Mouse (Mus musculus): ENCODE results near the gene Tmem212. TPM values are rescaled to one million over a fixed set of nuclear protein-coding genes. Genes with fewer than 3 reads are reported as not detected.

The Tmem212 gene
- polyA plus RNA-seq, 1 experiment, result not detected

DNA sequence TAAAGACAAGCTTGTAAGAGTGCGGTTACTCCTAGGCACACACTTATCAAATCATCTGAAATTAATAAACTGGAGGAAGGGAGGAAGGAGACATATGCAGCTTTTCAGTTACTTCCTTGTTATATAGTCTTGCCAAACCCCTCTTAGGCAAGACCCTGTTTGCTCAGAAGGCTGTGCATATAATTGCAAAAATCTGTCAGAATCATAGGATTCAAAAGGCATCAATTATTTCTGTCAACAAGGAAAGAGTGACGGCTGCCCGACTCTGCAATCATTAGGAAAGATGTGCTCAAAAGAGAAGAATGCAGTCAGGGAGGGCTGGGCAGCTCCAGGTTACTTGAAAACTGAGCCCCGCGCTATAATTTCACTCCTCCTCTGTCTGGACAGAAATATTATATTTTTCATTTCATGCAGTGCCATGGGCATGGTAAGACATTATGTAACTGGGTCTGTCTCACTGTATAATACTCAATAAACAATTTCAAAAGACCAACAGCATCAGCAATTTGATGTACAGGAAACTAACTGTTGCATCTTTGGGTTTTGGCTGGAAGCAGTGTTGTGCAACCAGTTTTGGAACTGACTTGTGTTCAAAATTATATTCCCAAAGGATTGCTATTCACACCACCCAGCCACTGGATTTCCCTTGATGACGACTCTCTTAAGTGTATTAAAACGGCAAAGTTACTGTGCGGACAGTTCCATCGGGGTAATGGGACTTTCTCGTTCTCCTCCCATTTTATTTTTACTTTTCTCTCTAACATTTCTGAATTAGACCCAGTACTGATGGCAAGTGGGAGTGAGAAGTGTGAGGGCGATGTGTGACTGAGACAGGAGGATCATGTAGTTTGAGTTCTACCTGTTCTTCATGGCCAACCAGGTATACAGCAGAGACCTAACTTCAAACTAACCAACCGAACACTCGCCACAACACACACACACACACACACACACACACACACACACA, 41.3 kb upstream of the Tmem212 start:
- Histone ChIP-seq H3K36me3 (ENCODE audit: control insufficient read depth, insufficient read depth) (no peaks in the 10 kb centered on the region), H3K79me3 (ENCODE audit: low read depth) (no peaks in the 10 kb centered on the region), H3ac (ENCODE audit: control insufficient read depth, insufficient read length, low read depth) (no peak overlapping the region), H3K27me3 (ENCODE audit: control insufficient read depth, insufficient read depth, insufficient read length) (no peaks in the 10 kb centered on the region), H3K4me3 (ENCODE audit: insufficient read depth, poor library complexity, severe bottlenecking) (no peak overlapping the region), H3K79me2 (ENCODE audit: control insufficient read depth, insufficient read depth) (no peaks in the 10 kb centered on the region)
- peak; percentile 49 for TF ChIP-seq CEBPB (IDR thresholded peaks at IDR 0.05; ENCODE audit: low read depth)
- no peak for TF ChIP-seq MYOD1 (IDR thresholded peaks at IDR 0.05; ENCODE audit: control insufficient read depth, insufficient read length, low read depth)

DNA sequence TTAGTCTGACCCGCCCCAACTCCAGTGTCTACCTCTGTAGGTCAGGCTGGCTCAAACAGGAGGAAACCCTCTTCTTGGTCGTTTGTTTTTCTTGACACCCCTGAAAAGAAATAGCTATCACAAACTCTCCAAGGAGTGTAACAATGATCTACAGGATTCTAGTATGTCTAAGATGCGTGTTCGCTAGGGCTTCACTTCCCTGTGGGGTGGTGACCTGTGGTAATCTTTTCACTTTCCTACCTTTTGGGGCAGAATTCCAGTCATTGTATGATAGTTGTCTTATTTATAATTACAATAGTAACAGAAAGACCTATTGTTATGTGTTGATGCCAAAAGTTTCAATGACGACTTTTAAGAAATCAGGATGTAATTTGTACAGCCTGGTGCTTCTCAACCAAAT, 40.6 kb upstream of the Tmem212 start:
- Histone ChIP-seq H3K79me2 (ENCODE audit: control insufficient read depth, insufficient read depth) (no peaks in the 10 kb centered on the region), H3K79me3 (ENCODE audit: low read depth) (no peaks in the 10 kb centered on the region), H3K27me3 (ENCODE audit: control insufficient read depth, insufficient read depth, insufficient read length) (no peaks in the 10 kb centered on the region), H3K4me3 (ENCODE audit: insufficient read depth, poor library complexity, severe bottlenecking) (no peak overlapping the region), H3ac (ENCODE audit: control insufficient read depth, insufficient read length, low read depth) (no peak overlapping the region), H3K36me3 (ENCODE audit: control insufficient read depth, insufficient read depth) (no peaks in the 10 kb centered on the region)
- TF ChIP-seq MYOD1 (IDR thresholded peaks at IDR 0.05; ENCODE audit: control insufficient read depth, insufficient read length, low read depth) (no peak), CTCF (IDR thresholded peaks at IDR 0.05; ENCODE audit: control insufficient read depth, insufficient read depth, insufficient read length) (no peak), MAX (IDR thresholded peaks at IDR 0.05) (no peak), USF1 (IDR thresholded peaks at IDR 0.05; ENCODE audit: low read depth) (no peak), CEBPB (IDR thresholded peaks at IDR 0.05; ENCODE audit: low read depth) (no peak), FOSL1 (IDR thresholded peaks at IDR 0.05; ENCODE audit: insufficient read depth, low read length, poor library complexity, severe bottlenecking) (no peak), MYOG (IDR thresholded peaks at IDR 0.05; ENCODE audit: control insufficient read depth, extremely low read depth, insufficient read length) (no peak)

DNA sequence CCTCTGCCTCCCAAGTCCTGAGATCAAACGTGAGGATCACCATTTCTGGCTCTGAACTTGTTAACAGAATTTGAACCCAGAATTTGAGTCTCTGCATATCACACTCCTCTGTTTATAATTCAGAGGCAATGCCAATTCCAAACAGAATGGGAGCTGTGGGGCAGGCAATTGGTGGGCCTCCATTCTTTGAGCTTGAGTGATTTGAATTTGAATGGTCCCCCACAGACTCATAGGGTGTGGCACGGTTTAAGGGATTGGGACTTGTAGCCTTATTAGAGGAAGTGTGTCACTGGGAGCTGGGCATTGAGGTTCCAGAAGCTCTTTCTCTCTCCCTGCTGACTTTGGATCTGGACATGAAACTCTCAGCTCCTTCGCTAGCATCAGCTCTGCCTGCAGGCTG, 39.5 kb upstream of the Tmem212 start:
- H3ac ChIP-seq (ENCODE audit: control insufficient read depth, insufficient read length, low read depth), result no peak overlapping the region
- H3K36me3 ChIP-seq (ENCODE audit: control insufficient read depth, insufficient read depth), result no peaks in the 10 kb centered on the region
- H3K79me3 ChIP-seq (ENCODE audit: low read depth), result no peaks in the 10 kb centered on the region
- H3K4me3 ChIP-seq (ENCODE audit: insufficient read depth, poor library complexity, severe bottlenecking), result no peak overlapping the region
- no peaks in the 10 kb centered on the region for H3K79me2 ChIP-seq (ENCODE audit: control insufficient read depth, insufficient read depth)
- TF ChIP-seq CTCF (IDR thresholded peaks at IDR 0.05; ENCODE audit: control insufficient read depth, insufficient read depth, insufficient read length) (no peak), MYOD1 (IDR thresholded peaks at IDR 0.05; ENCODE audit: control insufficient read depth, insufficient read length, low read depth) (no peak), CEBPB (IDR thresholded peaks at IDR 0.05; ENCODE audit: low read depth) (no peak), USF1 (IDR thresholded peaks at IDR 0.05; ENCODE audit: low read depth) (no peak)
- H3K27me3 ChIP-seq (ENCODE audit: control insufficient read depth, insufficient read depth, insufficient read length), result no peaks in the 10 kb centered on the region

DNA sequence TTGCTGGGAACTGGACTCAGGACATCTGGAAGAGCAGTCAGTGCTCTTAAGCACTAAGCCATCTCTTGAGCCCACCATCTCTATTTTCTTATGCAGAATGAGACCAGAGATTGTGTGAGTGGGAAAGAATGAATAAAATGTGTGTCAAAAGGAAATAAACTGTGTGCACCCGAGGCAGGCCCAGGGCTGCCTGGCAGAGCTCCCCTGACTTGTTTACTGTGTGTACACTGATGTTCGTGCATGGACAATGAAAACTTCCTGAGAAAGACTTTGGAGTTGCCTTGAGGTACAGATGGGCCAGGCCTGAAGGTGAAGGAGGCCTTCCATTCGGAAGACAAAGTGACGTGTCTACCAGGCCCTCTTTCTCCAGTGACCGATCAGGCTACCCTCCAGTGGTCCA, 36.2 kb upstream of the Tmem212 start:
- no peaks in the 10 kb centered on the region for H3K27me3 ChIP-seq (ENCODE audit: control insufficient read depth, insufficient read depth, insufficient read length)
- no peaks in the 10 kb centered on the region for H3K79me2 ChIP-seq (ENCODE audit: control insufficient read depth, insufficient read depth)
- TF ChIP-seq MAX (IDR thresholded peaks at IDR 0.05), result no peak
- TF ChIP-seq MYOD1 (IDR thresholded peaks at IDR 0.05; ENCODE audit: control insufficient read depth, insufficient read length, low read depth), result no peak
- H3K36me3 ChIP-seq (ENCODE audit: control insufficient read depth, insufficient read depth), result no peaks in the 10 kb centered on the region
- no peak overlapping the region for H3K4me3 ChIP-seq (ENCODE audit: insufficient read depth, poor library complexity, severe bottlenecking)
- no peaks in the 10 kb centered on the region for H3K79me3 ChIP-seq (ENCODE audit: low read depth)
- no peak overlapping the region for H3ac ChIP-seq (ENCODE audit: control insufficient read depth, insufficient read length, low read depth)

DNA sequence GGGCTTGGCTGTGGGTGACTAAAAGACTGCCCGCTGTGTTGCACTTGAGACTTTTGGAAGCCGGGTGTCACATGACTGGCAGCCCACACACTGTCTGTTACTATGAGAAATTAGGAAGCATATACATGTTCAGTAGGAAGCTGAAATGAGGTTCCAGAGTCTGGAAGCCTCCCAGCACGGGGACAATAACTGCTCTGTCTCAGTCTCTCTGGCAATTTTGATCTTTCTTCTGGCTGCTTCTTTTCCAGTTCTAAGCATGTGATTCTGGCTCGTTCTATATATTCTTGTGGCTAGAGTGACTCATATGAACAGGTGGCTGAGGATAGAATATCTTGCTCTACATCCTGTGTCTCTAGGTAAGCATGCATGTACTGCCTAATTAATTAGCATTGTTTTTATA, 33.1 kb upstream of the Tmem212 start:
- no peaks in the 10 kb centered on the region for H3K79me3 ChIP-seq (ENCODE audit: low read depth)
- no peak for TF ChIP-seq MAX (IDR thresholded peaks at IDR 0.05)
- TF ChIP-seq MYOG (IDR thresholded peaks at IDR 0.05; ENCODE audit: control insufficient read depth, extremely low read depth, insufficient read length), result no peak
- TF ChIP-seq USF1 (IDR thresholded peaks at IDR 0.05; ENCODE audit: low read depth), result peak; percentile 40
- TF ChIP-seq CTCF (IDR thresholded peaks at IDR 0.05; ENCODE audit: control insufficient read depth, insufficient read depth, insufficient read length), result no peak
- no peaks in the 10 kb centered on the region for H3K36me3 ChIP-seq (ENCODE audit: control insufficient read depth, insufficient read depth)
- H3K27me3 ChIP-seq (ENCODE audit: control insufficient read depth, insufficient read depth, insufficient read length), result no peaks in the 10 kb centered on the region
- no peaks in the 10 kb centered on the region for H3K79me2 ChIP-seq (ENCODE audit: control insufficient read depth, insufficient read depth)
- no peak overlapping the region for H3ac ChIP-seq (ENCODE audit: control insufficient read depth, insufficient read length, low read depth)
- H3K4me3 ChIP-seq (ENCODE audit: insufficient read depth, poor library complexity, severe bottlenecking), result no peak overlapping the region

DNA sequence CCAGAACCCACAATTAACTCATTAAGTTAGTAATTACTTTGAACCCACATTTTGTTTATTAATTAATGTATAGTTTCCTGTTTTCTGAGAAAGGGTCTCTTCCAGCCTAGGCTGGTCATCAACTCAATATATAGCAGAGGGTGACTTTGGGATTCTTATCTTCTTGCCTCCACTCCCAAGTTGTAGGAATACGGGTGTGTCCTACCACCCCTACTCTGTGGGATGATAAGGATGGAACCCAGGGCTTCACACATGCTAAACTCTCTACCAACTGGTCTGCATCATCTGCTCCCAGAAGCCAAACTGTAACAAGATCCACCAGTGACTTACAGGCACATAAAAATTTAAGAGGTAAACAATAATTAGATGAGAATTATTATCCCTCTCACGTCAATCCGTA, 27.9 kb upstream of the Tmem212 start:
- Histone ChIP-seq H3K79me3 (ENCODE audit: low read depth) (no peaks in the 10 kb centered on the region), H3K36me3 (ENCODE audit: control insufficient read depth, insufficient read depth) (no peaks in the 10 kb centered on the region), H3K27me3 (ENCODE audit: control insufficient read depth, insufficient read depth, insufficient read length) (no peaks in the 10 kb centered on the region), H3ac (ENCODE audit: control insufficient read depth, insufficient read length, low read depth) (no peak overlapping the region), H3K4me3 (ENCODE audit: insufficient read depth, poor library complexity, severe bottlenecking) (no peak overlapping the region), H3K79me2 (ENCODE audit: control insufficient read depth, insufficient read depth) (no peaks in the 10 kb centered on the region)
- TF ChIP-seq MYOD1 (IDR thresholded peaks at IDR 0.05; ENCODE audit: control insufficient read depth, insufficient read length, low read depth), result no peak
- TF ChIP-seq CEBPB (IDR thresholded peaks at IDR 0.05; ENCODE audit: low read depth), result no peak
- TF ChIP-seq CTCF (IDR thresholded peaks at IDR 0.05; ENCODE audit: control insufficient read depth, insufficient read depth, insufficient read length), result no peak
- no peak for TF ChIP-seq MYOG (IDR thresholded peaks at IDR 0.05; ENCODE audit: control insufficient read depth, extremely low read depth, insufficient read length)
- TF ChIP-seq MAX (IDR thresholded peaks at IDR 0.05), result no peak
- no peak for TF ChIP-seq FOSL1 (IDR thresholded peaks at IDR 0.05; ENCODE audit: insufficient read depth, low read length, poor library complexity, severe bottlenecking)
- TF ChIP-seq USF1 (IDR thresholded peaks at IDR 0.05; ENCODE audit: low read depth), result no peak

All from C2C12 (cell line).